Mouse (Mus musculus): Measurements from ENCODE around the gene Gnat3. TPM values are rescaled to one million over a fixed set of nuclear protein-coding genes. Genes with fewer than 3 reads are reported as not detected.

The Gnat3 gene
- polyA plus RNA-seq, 1 experiment, result not detected

DNA sequence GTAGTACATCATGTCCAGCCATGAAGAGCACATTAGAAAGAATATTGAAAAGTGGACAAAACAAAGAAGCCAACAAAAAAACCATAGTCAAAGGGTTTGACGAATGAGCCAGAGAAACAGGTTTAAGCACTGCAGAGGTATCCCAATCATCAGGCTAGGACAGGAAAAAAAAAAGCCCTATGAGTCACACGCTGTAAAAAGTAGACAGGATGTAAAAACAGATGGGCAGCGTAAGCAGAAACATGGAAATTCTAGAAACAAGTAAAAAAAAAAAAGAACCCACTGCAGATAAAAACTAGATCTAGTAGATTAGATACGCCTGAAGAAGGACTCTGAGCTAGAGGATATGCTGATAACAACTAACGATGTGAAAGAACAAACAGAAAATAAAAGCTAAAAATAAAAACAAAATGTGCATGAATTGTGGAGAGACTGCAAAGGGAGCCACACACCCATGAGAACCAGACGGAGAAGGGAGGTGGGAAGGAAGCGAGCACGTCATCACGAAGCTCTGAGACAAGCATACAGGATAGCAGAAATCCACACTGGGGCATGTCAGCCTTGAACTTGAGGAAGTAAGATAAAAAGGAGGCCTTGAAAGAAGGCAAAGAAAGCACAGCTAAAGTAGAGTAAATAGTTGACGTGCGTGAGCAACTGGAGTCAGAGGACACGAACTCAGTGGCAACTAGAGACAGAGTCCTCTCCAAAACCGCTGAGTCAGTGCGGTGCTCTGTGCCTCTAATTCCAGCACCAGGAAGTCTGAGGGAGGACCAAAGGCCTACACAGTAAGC lies 73.7 kb downstream of the Gnat3 start:
- Histone ChIP-seq H3K4me1 (ENCODE audit: control insufficient read depth, insufficient read depth, low read length) (no peaks in the 10 kb centered on the region; the same call in 1 of the 2 replicates), H3K4me3 (replicated peaks; ENCODE audit: extremely low read depth, low read depth, low read length) (no peak overlapping the region)
- DNase-seq, result no peak
- 56% methylated on average over 14 of the region's 14 CpGs for WGBS
- TF ChIP-seq CTCF (IDR thresholded peaks at IDR 0.05; ENCODE audit: insufficient read depth, low read length) (no peak), POLR2A (IDR thresholded peaks at IDR 0.05; ENCODE audit: borderline replicate concordance, extremely low read depth, low read depth, low read length) (no peak)

GRCm38 (mm10) chr5:18043022-18043421 lies 80.7 kb downstream of the Gnat3 start:
- H3K4me1 ChIP-seq (ENCODE audit: control insufficient read depth, insufficient read depth, low read length), result no peaks in the 10 kb centered on the region
- no peak for TF ChIP-seq POLR2A (IDR thresholded peaks at IDR 0.05; ENCODE audit: borderline replicate concordance, extremely low read depth, low read depth, low read length)
- TF ChIP-seq CTCF (IDR thresholded peaks at IDR 0.05; ENCODE audit: insufficient read depth, low read length), result peak; percentile 53; the same call in 1 of the 2 replicates
- WGBS, result 1% methylated on average over 2 of the region's 2 CpGs
- no peak overlapping the region for H3K4me3 ChIP-seq (replicated peaks; ENCODE audit: extremely low read depth, low read depth, low read length)
- peak; percentile 64 for DNase-seq

DNA sequence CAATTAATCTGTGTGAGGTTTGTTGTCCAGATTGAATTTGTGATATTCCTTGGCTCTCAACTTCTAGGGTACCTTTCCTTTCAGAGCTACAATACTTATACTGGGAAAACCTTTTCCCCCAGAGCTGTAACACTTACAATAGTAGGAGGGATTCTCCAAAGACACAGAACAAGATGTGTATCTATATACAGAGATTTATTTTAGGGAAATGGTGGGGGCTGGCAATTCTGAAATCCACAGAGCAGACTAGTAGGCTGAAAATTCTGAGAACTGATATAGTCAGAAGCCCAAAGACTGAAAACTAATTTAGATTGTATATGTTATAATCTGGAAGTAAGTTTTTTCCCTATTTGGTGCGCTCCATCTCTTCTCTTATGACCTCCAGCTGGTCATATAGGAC lies 86.5 kb downstream of the Gnat3 start:
- 97% methylated on average over 1 of the region's 1 CpGs for WGBS

DNA sequence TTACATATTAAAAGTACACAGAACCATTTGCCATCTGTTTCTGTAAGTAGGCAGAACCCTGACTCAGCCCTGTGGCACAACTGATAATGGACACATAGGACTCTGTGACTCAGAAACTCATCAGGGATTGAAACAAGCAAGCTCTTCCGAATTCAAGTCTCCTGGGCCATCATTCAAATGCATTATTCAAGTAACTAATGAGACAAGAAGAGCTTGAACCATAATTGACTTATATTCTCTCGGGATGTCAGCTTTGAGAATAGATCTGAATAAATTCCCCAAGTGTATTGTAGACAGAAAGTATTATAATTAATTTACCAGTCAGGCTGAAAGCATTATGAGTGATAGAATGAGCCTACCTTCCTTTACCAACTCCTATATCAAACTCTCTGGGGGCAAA lies 93.0 kb downstream of the Gnat3 start:
- 73% methylated on average over 2 of the region's 2 CpGs for WGBS
- no peaks in the 10 kb centered on the region for H3K4me1 ChIP-seq (ENCODE audit: control insufficient read depth, insufficient read depth, low read length)
- no peak for DNase-seq
- no peak overlapping the region for H3K4me3 ChIP-seq (replicated peaks; ENCODE audit: extremely low read depth, low read depth, low read length)
- no peak for TF ChIP-seq CTCF (IDR thresholded peaks at IDR 0.05; ENCODE audit: insufficient read depth, low read length)
- TF ChIP-seq POLR2A (IDR thresholded peaks at IDR 0.05; ENCODE audit: borderline replicate concordance, extremely low read depth, low read depth, low read length), result no peak

More for the DNA sequence above, 86.5 kb downstream of the Gnat3 start:
- no peak for DNase-seq
- Histone ChIP-seq H3K4me1 (ENCODE audit: control insufficient read depth, insufficient read depth, low read length) (no peaks in the 10 kb centered on the region), H3K4me3 (replicated peaks; ENCODE audit: extremely low read depth, low read depth, low read length) (no peak overlapping the region)
- TF ChIP-seq CTCF (IDR thresholded peaks at IDR 0.05; ENCODE audit: insufficient read depth, low read length), result no peak
- TF ChIP-seq POLR2A (IDR thresholded peaks at IDR 0.05; ENCODE audit: borderline replicate concordance, extremely low read depth, low read depth, low read length), result no peak

Other genes starting within 250 kb of the Gnat3 start
- gene Cd36, start 73.7 kb upstream of the Gnat3 start, polyA plus RNA-seq (2012; rRNA removed), result 154 and 256 TPM in 2 replicates